Mouse (Mus musculus): ENCODE results near the gene Plek2.
A peak's percentile ranks its signal among the peaks of the same experiment; 100 is the strongest.

GRCm38 (mm10) chr12:78919079-78919712, 12.4 kb upstream of the Plek2 start:
- peak; percentile 95 for TF ChIP-seq CTCF (IDR thresholded peaks at IDR 0.05)
- TF ChIP-seq POLR2A (IDR thresholded peaks at IDR 0.05; ENCODE audit: insufficient read depth, low read depth, low read length), result no peak
